Mouse (Mus musculus): ENCODE measurements around the gene Bach2.

GRCm38 (mm10) chr4:32343256-32344165 lies 104.9 kb downstream of the Bach2 start:
- TF ChIP-seq POLR2A (IDR thresholded peaks at IDR 0.05; ENCODE audit: insufficient read depth, low read length) (no peak), EP300 (IDR thresholded peaks at IDR 0.05; ENCODE audit: insufficient read depth, low read depth, low read length) (no peak)
